Comparison of ENCODE assay signal across 19 mouse cellular contexts in the genomic region with DNA sequence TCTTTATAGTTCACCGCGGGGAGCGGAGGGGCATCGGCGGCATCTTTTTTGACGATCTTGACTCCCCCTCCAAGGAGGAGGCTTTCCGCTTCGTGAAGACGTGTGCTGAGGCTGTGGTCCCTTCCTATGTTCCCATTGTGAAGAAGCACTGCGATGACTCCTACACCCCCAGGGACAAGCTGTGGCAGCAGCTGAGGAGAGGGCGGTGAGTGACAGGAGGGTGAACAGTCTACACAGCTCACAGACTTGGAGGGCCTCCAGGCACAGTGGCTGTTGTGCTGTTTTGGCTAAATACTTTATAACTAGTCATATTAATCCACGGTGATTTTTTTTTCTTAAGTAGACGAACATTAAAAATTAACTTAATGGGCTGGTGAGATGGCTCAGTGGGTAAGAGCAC. TPM values are rescaled to one million over a fixed set of nuclear protein-coding genes. Genes with fewer than 3 reads are reported as not detected.
DNase-seq lines count a peak whose midpoint lies in the region; ATAC-seq and TF ChIP-seq lines count a peak whose summit lies in the region.
"Had no signal": no experiment of that assay in that cellular context is flagged by ENCODE, and none has a peak within 500 bp of the region (broad histone marks: within the 10 kb centered on the region; RNA-seq: fewer than 3 reads in every experiment).

No protein-coding gene starts in this region.

- peaks cover 5% of the 10 kb centered on the region for H3K4me1 ChIP-seq in liver, adult 2 months (ENCODE audit: control insufficient read depth, insufficient read depth, low read length)
- peaks cover 9% of the 10 kb centered on the region for H3K4me1 ChIP-seq in kidney, embryonic 16.5 days (ENCODE audit: insufficient read depth, low read length)
- H3K4me1 ChIP-seq in heart, adult 2 months (ENCODE audit: control insufficient read depth, insufficient read depth, low read length), result peaks cover 1% of the 10 kb centered on the region

- no peak for TF ChIP-seq EP300 in heart, adult 2 months (IDR thresholded peaks at IDR 0.05; ENCODE audit: insufficient read depth, low read depth, low read length)

- H3K9ac ChIP-seq in liver, adult 2 months (ENCODE audit: low read depth, low read length), result no peak overlapping the region
- no peak overlapping the region for H3K9ac ChIP-seq in kidney, embryonic 16.5 days (replicated peaks; ENCODE audit: low read length)
- H3K9ac ChIP-seq in heart, adult 2 months (ENCODE audit: low read depth, low read length), result no peak overlapping the region
- H3K9ac ChIP-seq: limb, embryonic 13.5 days had no signal

- H3K9me3 ChIP-seq in kidney, embryonic 16.5 days (ENCODE audit: low read length), result no peaks in the 10 kb centered on the region
- H3K9me3 ChIP-seq: limb, embryonic 13.5 days had no signal

- peak; percentile 66 for ATAC-seq in kidney, embryonic 16.5 days (ENCODE audit: low FRiP score, low TSS enrichment)
- ATAC-seq: intestine, postnatal 0 days had no signal

- WGBS in liver, adult 2 months, result 87% methylated on average over 13 of the region's 13 CpGs
- WGBS in kidney, embryonic 16.5 days, result 88% methylated on average over 13 of the region's 13 CpGs
- 89% methylated on average over 13 of the region's 13 CpGs for WGBS in heart, adult 2 months

- no peak for TF ChIP-seq CTCF in liver, adult 2 months (IDR thresholded peaks at IDR 0.05; ENCODE audit: low read depth, low read length)
- TF ChIP-seq CTCF in heart, adult 2 months (IDR thresholded peaks at IDR 0.05), result no peak

- DNase-seq in liver, adult 2 months (ENCODE audit: extremely low read depth, low read depth, low spot score), result peak; percentile 52
- DNase-seq in liver, result no peak
- peak; percentile 42 to 59 for DNase-seq in layer of hippocampus, postnatal 10 days (ENCODE audit: low spot score in 2 of 2)
- no peak for DNase-seq in retina, postnatal 1 day
- DNase-seq in heart, adult 2 months, result no peak
- no peak for DNase-seq in lung, postnatal 36 days
- DNase-seq: cerebellum, adult 2 months; heart, postnatal 36 days had no signal

- peaks cover 9% of the 10 kb centered on the region; the same call in 1 of the 2 replicates for H3K79me2 ChIP-seq in liver, adult 2 months (ENCODE audit: control insufficient read depth, insufficient read depth, low read length)
- 0 out of 2 replicates have a peak, but pooled peaks cover 1% of the 10 kb centered on the region for H3K79me2 ChIP-seq in heart, adult 2 months (replicated peaks; ENCODE audit: control insufficient read depth, insufficient read depth, low read length)

- TF ChIP-seq POLR2A in liver, adult 2 months (IDR thresholded peaks at IDR 0.05; ENCODE audit: extremely low read depth, insufficient read depth, low read length), result no peak
- TF ChIP-seq POLR2A in heart, adult 2 months (IDR thresholded peaks at IDR 0.05; ENCODE audit: insufficient read depth, low read depth, low read length), result no peak

- peaks cover 50% of the 10 kb centered on the region for H3K36me3 ChIP-seq in liver, adult 2 months (ENCODE audit: control insufficient read depth, insufficient read depth, low read length)
- peaks cover 36% of the 10 kb centered on the region for H3K36me3 ChIP-seq in kidney, embryonic 16.5 days (ENCODE audit: insufficient read depth, low read length)
- peaks cover 4% of the 10 kb centered on the region for H3K36me3 ChIP-seq in heart, adult 2 months (ENCODE audit: control insufficient read depth, insufficient read depth, low read length)

- H3K4me2 ChIP-seq in kidney, embryonic 16.5 days (replicated peaks; ENCODE audit: low read depth, low read length), result no peak overlapping the region
- H3K4me2 ChIP-seq: limb, embryonic 13.5 days had no signal

- no peak overlapping the region for H3K4me3 ChIP-seq in liver, adult 2 months (ENCODE audit: insufficient read depth, low read depth, low read length)
- no peak overlapping the region for H3K4me3 ChIP-seq in kidney, embryonic 16.5 days (ENCODE audit: low read length)
- H3K4me3 ChIP-seq in heart, adult 2 months, result no peak overlapping the region
- H3K4me3 ChIP-seq: limb, embryonic 13.5 days had no signal

- no peaks in the 10 kb centered on the region for H3K27me3 ChIP-seq in liver, adult 2 months (ENCODE audit: control insufficient read depth, insufficient read depth, low read length)
- no peaks in the 10 kb centered on the region for H3K27me3 ChIP-seq in kidney, embryonic 16.5 days (ENCODE audit: insufficient read depth, low read length)
- no peaks in the 10 kb centered on the region for H3K27me3 ChIP-seq in heart, adult 2 months (ENCODE audit: control insufficient read depth, insufficient read depth, low read length)
- H3K27me3 ChIP-seq: limb, embryonic 13.5 days had no signal

- intact Hi-C loops in heart, adult 2 months (cut with DNase I), result no loop called here

- no peak overlapping the region for H3K27ac ChIP-seq in liver, adult 2 months (replicated peaks; ENCODE audit: insufficient read depth, low read depth, low read length)
- no peak overlapping the region for H3K27ac ChIP-seq in kidney, embryonic 16.5 days (ENCODE audit: low read length)
- H3K27ac ChIP-seq in heart, adult 2 months, result no peak overlapping the region
- H3K27ac ChIP-seq: limb, embryonic 13.5 days; macrophage; stomach, postnatal 0 days had no signal

RNA-seq across cellular contexts. Expression of gene Cpox, which starts 5.2 kb away (rescaled TPM):
- 59.9 and 68.1 TPM in 2 replicates for total RNA-seq in liver, adult 2 months (2014; rRNA removed)
- polyA plus RNA-seq in liver, adult 2 months (2012; rRNA removed), result 65.0 and 75.2 TPM in 2 replicates
- polyA plus RNA-seq in kidney, embryonic 16.5 days (2015; fragmentation: Nextera tagmentation; extraction: Ambion mirVana), result 34.5 and 42.7 TPM in 2 replicates
- 10 to 100 TPM; 34.1 to 35.2 TPM for total RNA-seq in layer of hippocampus, postnatal 10 days (2021)
- total RNA-seq in heart, adult 2 months (2021), result 10 to 100 TPM; 39.1 to 41.1 TPM
- polyA plus RNA-seq in heart, adult 2 months (2012; rRNA removed), result 14.8 and 23.8 TPM in 2 replicates

RNA-seq across cellular contexts. Expression of gene E330017A01Rik, which starts 36.7 kb away (rescaled TPM):
- total RNA-seq in liver, adult 2 months (2014; rRNA removed), result not detected in 2 replicates
- not detected in 2 replicates for polyA plus RNA-seq in liver, adult 2 months (2012; rRNA removed)
- not detected in 2 replicates for polyA plus RNA-seq in kidney, embryonic 16.5 days (2015; fragmentation: Nextera tagmentation; extraction: Ambion mirVana)
- total RNA-seq in layer of hippocampus, postnatal 10 days (2021), result not detected
- total RNA-seq in heart, adult 2 months (2021), result not detected
- polyA plus RNA-seq in heart, adult 2 months (2012; rRNA removed), result not detected in 2 replicates
- total RNA-seq: adrenal gland, postnatal 4 days; gastrocnemius, postnatal 4 days; heart, postnatal 36 days; neutrophil, adult 5-6 weeks had no signal
- polyA plus RNA-seq: cerebellum, adult 2 months; forebrain, embryonic 11.5 days; intestine, postnatal 0 days; limb, embryonic 13.5 days; macrophage; small intestine, adult 2 months; stomach, postnatal 0 days; urinary bladder, adult 2 months had no signal

RNA-seq across cellular contexts. Expression of gene Gpr15, which starts 43.6 kb away (rescaled TPM):
- not detected in 2 replicates for total RNA-seq in liver, adult 2 months (2014; rRNA removed)
- polyA plus RNA-seq in liver, adult 2 months (2012; rRNA removed), result 0.10 TPM in 1 of 2 replicates, not detected in the other
- polyA plus RNA-seq in kidney, embryonic 16.5 days (2015; fragmentation: Nextera tagmentation; extraction: Ambion mirVana), result not detected in 2 replicates
- not detected for total RNA-seq in layer of hippocampus, postnatal 10 days (2021)
- total RNA-seq in heart, adult 2 months (2021), result not detected
- polyA plus RNA-seq in heart, adult 2 months (2012; rRNA removed), result 0.08 TPM in 1 of 2 replicates, not detected in the other
- total RNA-seq: adrenal gland, postnatal 4 days; gastrocnemius, postnatal 4 days; heart, postnatal 36 days had no signal
- polyA plus RNA-seq: cerebellum, adult 2 months; forebrain, embryonic 11.5 days; limb, embryonic 13.5 days; macrophage; small intestine, adult 2 months; stomach, postnatal 0 days had no signal

RNA-seq across cellular contexts. Expression of gene Cldnd1, which starts 52.5 kb away (rescaled TPM):
- 8.4 and 9.1 TPM in 2 replicates for total RNA-seq in liver, adult 2 months (2014; rRNA removed)
- polyA plus RNA-seq in liver, adult 2 months (2012; rRNA removed), result 30.5 and 32.3 TPM in 2 replicates
- 124 TPM in 2 replicates for polyA plus RNA-seq in kidney, embryonic 16.5 days (2015; fragmentation: Nextera tagmentation; extraction: Ambion mirVana)
- 100 to 1,000 TPM in 1 of 2 experiments, 10 to 100 TPM in 1; 91.4 to 112 TPM for total RNA-seq in layer of hippocampus, postnatal 10 days (2021)
- 10 to 100 TPM; 56.2 to 58.8 TPM for total RNA-seq in heart, adult 2 months (2021)
- polyA plus RNA-seq in heart, adult 2 months (2012; rRNA removed), result 47.3 and 66.6 TPM in 2 replicates

RNA-seq across cellular contexts. Expression of gene Gm813, which starts 58.5 kb away (rescaled TPM):
- not detected in 2 replicates for total RNA-seq in liver, adult 2 months (2014; rRNA removed)
- not detected in 2 replicates for polyA plus RNA-seq in liver, adult 2 months (2012; rRNA removed)
- polyA plus RNA-seq in kidney, embryonic 16.5 days (2015; fragmentation: Nextera tagmentation; extraction: Ambion mirVana), result not detected in 2 replicates
- not detected for total RNA-seq in layer of hippocampus, postnatal 10 days (2021)
- total RNA-seq in heart, adult 2 months (2021), result not detected
- not detected in 2 replicates for polyA plus RNA-seq in heart, adult 2 months (2012; rRNA removed)
- total RNA-seq: adrenal gland, postnatal 4 days; gastrocnemius, postnatal 4 days; heart, postnatal 36 days; neutrophil, adult 5-6 weeks had no signal
- polyA plus RNA-seq: cerebellum, adult 2 months; forebrain, embryonic 11.5 days; intestine, postnatal 0 days; limb, embryonic 13.5 days; macrophage; small intestine, adult 2 months; stomach, postnatal 0 days; urinary bladder, adult 2 months had no signal

Comparison
In these comparisons a context has a peak if more than half of its experiments do, and no peak if none do; other contexts are left out.
1. DNase-seq: peak in liver, adult 2 months (single experiment) and layer of hippocampus, postnatal 10 days (2 of 2); none in liver (single experiment), retina, postnatal 1 day (single experiment), heart, adult 2 months (0 of 2) and lung, postnatal 36 days (single experiment).